Mouse (Mus musculus): Measurements from ENCODE around the gene Psmc3.

Gene Psmc3

DNA sequence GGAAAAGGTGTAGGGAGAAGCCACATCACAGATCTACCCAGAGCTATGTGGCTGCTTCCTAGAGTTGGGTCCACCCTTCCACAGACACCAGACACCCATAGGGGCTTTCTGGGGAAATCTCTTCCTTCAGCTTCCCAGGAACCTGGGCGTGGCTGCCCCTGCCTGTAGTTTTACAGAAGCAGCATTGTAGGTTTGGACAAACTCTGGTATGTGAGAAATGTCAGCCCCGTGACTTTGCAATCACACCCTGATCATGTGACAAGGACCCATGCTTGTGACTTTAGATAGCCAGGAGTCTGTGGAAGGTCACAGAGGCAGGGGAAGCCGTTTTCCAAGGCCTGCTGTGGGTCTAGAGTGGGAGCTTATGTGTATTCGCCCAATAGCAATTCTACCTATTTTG lies 58.7 kb downstream of the Psmc3 start:
- in situ Hi-C loops (cut with MboI, MseI) = no loop called here

DNA sequence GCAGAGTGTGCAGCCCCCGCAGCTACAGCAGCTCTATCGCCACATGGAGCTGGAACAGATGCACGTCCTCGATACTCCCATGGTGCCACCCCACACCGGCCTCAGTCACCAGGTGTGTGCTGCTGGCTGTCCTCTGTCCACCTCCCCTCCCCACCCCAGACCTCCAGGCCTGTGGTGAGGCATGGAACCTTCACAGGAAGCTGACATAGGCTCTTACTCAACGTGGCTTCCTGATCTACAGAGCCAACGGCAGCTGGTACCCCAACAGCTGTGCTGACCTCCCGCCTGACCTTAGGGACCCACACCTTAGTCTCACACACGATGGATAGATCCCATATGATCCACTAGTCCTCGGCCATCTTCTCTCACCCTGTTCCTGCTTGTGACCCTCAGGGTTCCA lies 59.5 kb downstream of the Psmc3 start:
- in situ Hi-C loops (cut with MboI, MseI) = no loop called here

DNA sequence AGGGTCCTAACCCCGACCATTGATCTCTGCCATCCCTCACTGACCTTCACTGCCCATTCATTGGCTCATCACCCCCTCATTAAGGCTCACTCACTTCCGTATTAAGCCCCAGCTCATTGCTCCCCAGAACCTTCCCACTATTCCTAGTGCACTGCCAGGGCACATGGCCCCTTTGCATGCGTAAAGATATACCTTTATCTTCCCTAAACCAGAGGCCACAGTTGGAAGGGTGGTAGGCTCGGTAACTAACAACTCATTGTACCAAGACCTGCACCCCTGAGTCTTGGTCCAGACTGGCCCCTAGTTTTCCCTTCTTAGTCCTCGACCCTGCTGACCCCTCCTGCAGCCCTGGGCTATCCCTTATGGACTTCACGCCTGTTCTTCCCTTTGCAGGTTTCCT lies 60.0 kb downstream of the Psmc3 start:
- in situ Hi-C loops (cut with MboI, MseI) = no loop called here

DNA sequence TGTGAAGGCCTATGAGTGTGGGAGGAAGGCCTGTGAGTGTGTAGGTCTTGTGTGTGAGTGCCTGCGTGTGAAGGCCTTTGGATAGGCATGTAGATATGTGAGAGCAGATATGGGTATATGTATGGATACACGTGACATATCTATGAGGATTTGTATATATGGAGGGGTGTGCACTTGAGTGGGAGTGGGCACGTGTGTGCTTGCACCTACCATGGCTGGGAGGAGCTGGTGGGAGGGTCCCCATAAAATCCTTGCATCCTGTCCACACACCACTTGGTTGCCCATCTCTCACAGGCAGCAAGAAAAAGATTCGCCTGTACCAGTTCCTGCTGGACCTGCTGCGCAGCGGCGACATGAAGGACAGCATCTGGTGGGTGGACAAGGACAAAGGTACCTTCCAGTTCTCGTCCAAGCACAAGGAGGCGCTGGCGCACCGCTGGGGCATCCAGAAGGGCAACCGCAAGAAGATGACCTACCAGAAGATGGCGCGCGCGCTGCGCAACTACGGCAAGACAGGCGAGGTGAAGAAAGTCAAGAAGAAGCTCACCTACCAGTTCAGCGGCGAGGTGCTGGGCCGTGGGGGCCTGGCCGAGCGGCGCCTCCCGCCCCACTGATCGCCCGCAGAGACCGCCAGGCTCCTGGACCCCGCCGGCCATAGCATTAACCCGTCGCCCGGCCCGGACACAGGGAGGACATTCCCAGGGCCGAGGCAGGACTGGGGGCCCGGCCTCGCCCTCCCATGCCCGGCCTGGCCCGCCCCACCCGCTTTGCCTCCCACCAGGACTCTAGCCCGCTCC lies 61.2 kb downstream of the Psmc3 start:
- in situ Hi-C loops (cut with MboI, MseI) = no loop called here

DNA sequence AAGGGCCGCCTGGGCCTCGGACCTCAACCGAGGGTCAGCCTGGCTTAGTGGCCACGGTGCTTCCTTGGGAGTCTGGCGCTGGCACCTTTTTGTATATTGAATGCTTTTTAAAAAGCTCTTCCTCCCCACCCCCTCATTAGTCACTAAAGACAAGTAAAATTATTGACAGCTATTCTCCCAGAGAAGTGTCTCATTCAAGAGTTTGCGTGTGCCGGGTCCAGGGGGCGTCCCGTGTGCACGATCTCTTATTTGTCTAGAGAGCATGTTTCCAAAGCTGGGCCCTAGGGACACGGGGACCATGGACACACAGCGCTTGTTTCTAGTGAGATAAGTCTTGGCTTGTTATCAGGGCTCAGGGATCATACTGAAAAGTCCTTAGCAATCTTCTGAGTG lies 61.8 kb downstream of the Psmc3 start:
- in situ Hi-C loops (cut with MboI, MseI) = no loop called here

All from T-helper 17 cell (primary cell).